Mouse (Mus musculus) brain, embryonic 14.5 days (tissue): ENCODE measurements at regions not wholly inside any gene's neighbourhood (a gene's known extent, or its start where the extent isn't known, plus 50 kb on each side); places are given as distances from the start of the nearest gene placed in this dataset.

Source experiments
- CTCF ChIP-seq: fragments of 200-500 bp; IDR thresholded peaks from 2 replicates; pipeline ENCODE4 v1.5.1; 2012; ENCODE audit warnings: inconsistent platforms, mild to moderate bottlenecking, moderate library complexity, borderline replicate concordance; ENCODE audit not compliant: insufficient read depth, insufficient read length; ENCODE audit errors: extremely low read depth
- POLR2A ChIP-seq: fragments of 200-500 bp; IDR thresholded peaks from 2 replicates; pipeline ENCODE4 v1.6.1; 2012; ENCODE audit warnings: mild to moderate bottlenecking, inconsistent platforms, borderline replicate concordance; ENCODE audit not compliant: poor library complexity, insufficient read depth, insufficient read length, severe bottlenecking; ENCODE audit errors: extremely low read depth

GRCm38 (mm10) chr9:43923088-43923487 lies 120.1 kb upstream of the Thy1 start:
- TF ChIP-seq POLR2A (no peak), CTCF (no peak)
